Mouse (Mus musculus) CH12.LX (cell line): Measurements from ENCODE around the gene Rac1.

Source experiments
- BHLHE40 ChIP-seq: IDR thresholded peaks from 2 replicates; pipeline ENCODE4 v1.6.1; 2011; ENCODE audit warnings: mild to moderate bottlenecking, low read depth, low read length, improper control_type of control experiment
- CTCF ChIP-seq, 2 experiments: IDR thresholded peaks in 1 of 2; conservative IDR thresholded peaks in 1 of 2; 2 replicates each; pipeline ENCODE4 v1.5.1; 2011 to 2012; ENCODE audit warnings: low read depth in 2 of 2, low read length in 2 of 2, improper control_type of control experiment in 1 of 2, inconsistent platforms in 1 of 2, mild to moderate bottlenecking in 1 of 2, moderate library complexity in 1 of 2
- HCFC1 ChIP-seq: IDR thresholded peaks from 2 replicates; pipeline ENCODE4 v1.6.1; 2012; ENCODE audit warnings: low read depth, mild to moderate bottlenecking, inconsistent platforms, low read length, improper control_type of control experiment
- MAX ChIP-seq: IDR thresholded peaks from 2 replicates; pipeline ENCODE4 v1.6.1; 2011; ENCODE audit warnings: low read length, improper control_type of control experiment
- MEF2A ChIP-seq: IDR thresholded peaks from 2 replicates; pipeline ENCODE4 v1.6.1; 2014; ENCODE audit warnings: low read depth, mild to moderate bottlenecking, inconsistent platforms, low read length, improper control_type of control experiment, borderline replicate concordance
- NELFE ChIP-seq: IDR thresholded peaks from 2 replicates; pipeline ENCODE4 v1.6.1; 2011; ENCODE audit warnings: low read depth, low read length, improper control_type of control experiment
- POLR2A ChIP-seq: IDR thresholded peaks from 2 replicates; pipeline ENCODE4 v1.6.1; 2011; ENCODE audit warnings: low read depth, mild to moderate bottlenecking, improper control_type of control experiment, low read length
- TBP ChIP-seq: conservative IDR thresholded peaks from 2 replicates; pipeline ENCODE4 v1.6.1; 2011; ENCODE audit warnings: low read depth, low read length, improper control_type of control experiment
- ZMIZ1 ChIP-seq: IDR thresholded peaks from 2 replicates; pipeline ENCODE4 v1.6.1; 2012; ENCODE audit warnings: low read depth, mild to moderate bottlenecking, inconsistent platforms, low read length, improper control_type of control experiment
- ZNF384 ChIP-seq: IDR thresholded peaks from 2 replicates; pipeline ENCODE4 v1.6.1; 2012; ENCODE audit warnings: low read depth, low read length, improper control_type of control experiment, inconsistent platforms

- TF ChIP-seq ZNF384 (no peak), CTCF (conservative IDR thresholded peaks at IDR 0.05 in 1 of 2, IDR thresholded peaks at IDR 0.05 in 1 of 2; ENCODE audit: low read depth in 2 of 2, low read length in 2 of 2) (no peak), POLR2A (no peak), MEF2A (no peak), ZMIZ1 (no peak), BHLHE40 (no peak), NELFE (no peak), TBP (no peak), MAX (no peak), HCFC1 (no peak)
Observed at GRCm38 (mm10) chr5:143477901-143478300, 49.9 kb downstream of the Rac1 start.
